Mouse (Mus musculus): ENCODE results near the gene Dhx9. TPM values are rescaled to one million over a fixed set of nuclear protein-coding genes. Genes with fewer than 3 reads are reported as not detected.

Dhx9 gene
- polyA plus RNA-seq (2015; fragmentation: Nextera tagmentation; extraction: Ambion mirVana): 20.1 and 20.9 TPM in 2 replicates

DNA sequence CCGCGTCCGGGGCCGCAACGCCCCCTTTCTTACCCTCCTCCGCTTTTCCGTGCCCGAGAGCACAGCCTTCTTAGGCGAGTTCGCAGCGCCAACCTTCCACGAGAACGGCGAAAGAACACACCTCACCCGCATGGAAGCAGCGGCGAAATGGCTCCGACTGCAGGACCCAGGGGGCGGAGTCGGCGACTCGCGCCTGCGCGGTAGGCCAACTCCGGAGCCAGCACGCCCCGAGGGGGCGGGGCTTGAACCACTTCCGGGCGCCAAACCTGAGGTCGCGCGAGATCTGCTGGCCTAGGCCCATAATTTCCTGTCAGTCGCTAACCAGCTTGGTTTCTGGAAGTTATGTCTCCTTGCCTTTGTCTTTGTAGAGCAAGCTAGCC, at the start of gene Dhx9:
Gene Dhx9, minus strand, starts transcription at position 161 of the 380 bp plus-strand sequence.

DNA sequence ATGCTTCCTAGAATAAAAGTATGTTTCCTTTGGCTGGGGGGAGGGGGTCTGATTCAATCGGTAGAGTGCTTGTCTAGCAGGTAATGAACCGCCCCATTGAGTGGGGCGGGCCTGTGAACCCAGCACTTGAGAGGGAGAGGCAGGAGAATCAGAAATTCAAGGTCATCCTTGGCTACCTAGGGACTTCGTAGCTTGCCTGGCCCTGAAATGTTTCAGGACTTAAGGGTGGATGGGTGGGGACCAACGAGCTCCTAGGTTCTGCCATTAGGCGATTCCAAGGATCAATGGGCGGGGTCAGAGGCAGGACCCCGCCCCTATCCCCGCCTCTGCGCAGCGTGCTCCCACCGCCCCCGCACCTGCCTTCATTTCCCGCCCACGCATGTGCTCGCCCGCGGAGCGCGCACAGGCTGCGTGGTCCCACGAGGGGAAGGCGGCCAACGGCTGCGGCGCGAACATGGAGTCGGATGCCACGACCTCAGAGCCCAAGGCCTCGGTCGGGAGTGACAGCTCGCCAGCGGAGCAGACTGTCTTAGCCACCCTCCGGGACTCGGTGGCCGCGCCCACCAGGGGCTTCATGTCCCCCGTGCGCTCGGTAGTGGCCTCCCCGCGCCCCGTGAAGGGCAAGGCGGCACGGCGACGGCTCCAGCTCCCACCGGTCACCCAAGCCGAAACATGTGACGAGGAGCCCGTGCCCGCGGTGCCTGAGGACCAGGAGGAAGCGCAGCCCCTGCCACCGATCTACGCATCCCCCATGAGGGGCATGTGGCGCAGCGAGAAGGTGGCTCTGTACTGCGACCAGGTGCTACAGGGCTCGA, 62.5 kb downstream of the Dhx9 start, which contains the start of gene Shcbp1l:
Gene Shcbp1l, plus strand, starts transcription at position 393 of the 815 bp plus-strand sequence.

Other genes with a start within 250 kb of the Dhx9 start
- 11.3 and 13.4 TPM in 2 replicates for gene Lamc1, start 154.9 kb downstream of the Dhx9 start, polyA plus RNA-seq (2015; fragmentation: Nextera tagmentation; extraction: Ambion mirVana)
- gene Shcbp1l, start 62.5 kb downstream of the Dhx9 start, polyA plus RNA-seq (2015; fragmentation: Nextera tagmentation; extraction: Ambion mirVana): 0.41 and 0.78 TPM in 2 replicates
- gene Npl, start 62.4 kb upstream of the Dhx9 start, polyA plus RNA-seq (2015; fragmentation: Nextera tagmentation; extraction: Ambion mirVana): 6.2 and 9.5 TPM in 2 replicates
- 0.02 and 0.07 TPM in 2 replicates for gene Rgs8, start 165.4 kb upstream of the Dhx9 start, polyA plus RNA-seq (2015; fragmentation: Nextera tagmentation; extraction: Ambion mirVana)